Mouse (Mus musculus): ENCODE measurements around the gene Cby3.

- TF ChIP-seq CTCF (IDR thresholded peaks at IDR 0.05; ENCODE audit: low read depth) (no peak), EP300 (optimal IDR thresholded peaks at IDR 0.05) (no peak)
Observed at GRCm38 (mm10) chr11:50333181-50333580, 21.1 kb upstream of the Cby3 start.

Data from stomach, postnatal 0 days (tissue).